Mouse (Mus musculus): ENCODE results near the gene Qrich2. TPM values are rescaled to one million over a fixed set of nuclear protein-coding genes. Genes with fewer than 3 reads are reported as not detected.

The Qrich2 gene
- polyA plus RNA-seq, 1 experiment: not detected

DNA sequence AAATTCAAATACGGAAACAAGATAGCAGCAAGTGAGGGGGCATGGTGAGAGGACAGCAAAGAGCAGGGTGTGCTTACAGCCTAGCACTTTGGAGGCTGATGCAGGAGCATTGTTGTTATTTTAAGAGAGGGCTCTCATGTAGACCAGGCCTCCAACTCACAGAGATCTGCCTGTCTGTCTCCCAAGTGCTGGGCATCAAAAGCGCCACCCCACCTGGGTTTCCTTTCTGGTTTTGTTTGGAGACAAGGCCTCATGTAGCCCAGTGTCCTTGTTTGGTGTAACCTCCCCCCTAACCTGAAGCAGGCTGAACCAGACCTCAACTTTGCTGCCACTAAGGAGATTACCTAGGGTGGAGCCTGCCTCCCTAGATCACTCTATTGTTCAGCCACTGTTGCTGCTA, 43.5 kb downstream of the Qrich2 start:
- TF ChIP-seq POLR2A (IDR thresholded peaks at IDR 0.05; ENCODE audit: insufficient read depth, low read depth, low read length): no peak
- no peak for TF ChIP-seq CTCF (IDR thresholded peaks at IDR 0.05; ENCODE audit: insufficient read depth, low read depth, low read length)
- 92% methylated on average over 2 of the region's 2 CpGs for WGBS
- H3K4me3 ChIP-seq (ENCODE audit: insufficient read depth, low read depth, low read length): no peak overlapping the region

DNA sequence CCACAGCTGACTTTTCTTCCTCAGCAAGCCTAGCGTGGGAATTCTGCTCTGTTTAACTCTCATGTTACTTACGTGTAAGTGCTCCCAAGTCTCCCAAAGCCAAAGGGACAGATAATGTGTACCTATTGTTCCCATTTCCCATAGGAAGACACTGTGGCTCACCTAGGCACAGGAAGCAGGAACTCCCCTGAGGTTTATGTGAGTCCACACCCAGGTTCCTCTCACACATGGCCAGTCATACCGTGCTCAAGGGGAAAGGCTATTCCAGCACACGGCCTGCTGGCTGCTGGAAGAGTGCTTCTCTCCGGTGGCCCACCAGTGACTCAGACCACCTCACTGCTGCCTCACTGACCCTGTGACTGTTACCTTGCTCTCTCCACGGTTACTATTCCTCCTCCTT, 44.9 kb downstream of the Qrich2 start:
- H3K4me3 ChIP-seq (ENCODE audit: insufficient read depth, low read depth, low read length): no peak overlapping the region
- no peak for TF ChIP-seq CTCF (IDR thresholded peaks at IDR 0.05; ENCODE audit: insufficient read depth, low read depth, low read length)
- no peak for TF ChIP-seq POLR2A (IDR thresholded peaks at IDR 0.05; ENCODE audit: insufficient read depth, low read depth, low read length)
- 84% methylated on average over 6 of the region's 6 CpGs for WGBS
- no peak overlapping the region for H3K27ac ChIP-seq (ENCODE audit: insufficient read depth, low read depth, low read length)
- peaks cover 5% of the 10 kb centered on the region; the same call in 1 of the 2 replicates for H3K4me1 ChIP-seq (ENCODE audit: control insufficient read depth, insufficient read depth, low read length)

More for the DNA sequence above, 43.5 kb downstream of the Qrich2 start:
- Histone ChIP-seq H3K4me1 (ENCODE audit: control insufficient read depth, insufficient read depth, low read length) (peaks cover 3% of the 10 kb centered on the region; the same call in 1 of the 2 replicates), H3K27ac (ENCODE audit: insufficient read depth, low read depth, low read length) (no peak overlapping the region)

DNA sequence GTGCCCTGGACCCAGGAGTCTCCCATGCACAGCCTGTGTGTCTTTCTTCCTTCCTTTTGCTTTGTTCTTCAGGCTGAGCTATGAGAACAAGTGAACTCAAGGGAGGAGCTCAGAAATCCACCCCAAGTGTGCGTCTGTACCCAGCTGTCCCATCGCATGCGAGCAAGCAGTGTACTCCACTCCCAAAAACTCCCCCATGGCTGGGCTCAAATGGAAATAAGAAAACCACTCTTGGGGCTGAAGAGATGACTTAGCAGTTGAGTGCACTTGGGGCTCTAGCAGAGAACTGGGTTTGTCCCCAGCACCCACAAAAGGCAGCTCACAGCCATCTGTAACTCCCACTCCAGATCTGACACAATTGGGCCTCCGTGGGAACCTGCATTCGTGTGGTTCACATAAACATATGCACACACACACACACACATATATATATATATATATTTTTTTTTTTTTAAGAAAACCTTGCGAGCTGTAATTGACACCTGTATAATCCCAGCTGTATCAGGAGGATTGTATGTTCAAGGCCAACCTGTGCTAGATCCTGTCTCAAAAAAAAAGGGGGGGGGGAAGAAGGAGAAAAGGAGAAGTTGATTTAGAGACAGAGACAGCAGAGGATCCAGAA, 47.1 kb downstream of the Qrich2 start:
- TF ChIP-seq CTCF (IDR thresholded peaks at IDR 0.05; ENCODE audit: insufficient read depth, low read depth, low read length) (no peak), POLR2A (IDR thresholded peaks at IDR 0.05; ENCODE audit: insufficient read depth, low read depth, low read length) (no peak)
- WGBS: 75% methylated on average over 6 of the region's 6 CpGs
- H3K4me3 ChIP-seq (ENCODE audit: insufficient read depth, low read depth, low read length): no peak overlapping the region
- no peak overlapping the region for H3K27ac ChIP-seq (ENCODE audit: insufficient read depth, low read depth, low read length)
- H3K4me1 ChIP-seq (ENCODE audit: control insufficient read depth, insufficient read depth, low read length): peaks cover 9% of the 10 kb centered on the region; the same call in 1 of the 2 replicates

DNA sequence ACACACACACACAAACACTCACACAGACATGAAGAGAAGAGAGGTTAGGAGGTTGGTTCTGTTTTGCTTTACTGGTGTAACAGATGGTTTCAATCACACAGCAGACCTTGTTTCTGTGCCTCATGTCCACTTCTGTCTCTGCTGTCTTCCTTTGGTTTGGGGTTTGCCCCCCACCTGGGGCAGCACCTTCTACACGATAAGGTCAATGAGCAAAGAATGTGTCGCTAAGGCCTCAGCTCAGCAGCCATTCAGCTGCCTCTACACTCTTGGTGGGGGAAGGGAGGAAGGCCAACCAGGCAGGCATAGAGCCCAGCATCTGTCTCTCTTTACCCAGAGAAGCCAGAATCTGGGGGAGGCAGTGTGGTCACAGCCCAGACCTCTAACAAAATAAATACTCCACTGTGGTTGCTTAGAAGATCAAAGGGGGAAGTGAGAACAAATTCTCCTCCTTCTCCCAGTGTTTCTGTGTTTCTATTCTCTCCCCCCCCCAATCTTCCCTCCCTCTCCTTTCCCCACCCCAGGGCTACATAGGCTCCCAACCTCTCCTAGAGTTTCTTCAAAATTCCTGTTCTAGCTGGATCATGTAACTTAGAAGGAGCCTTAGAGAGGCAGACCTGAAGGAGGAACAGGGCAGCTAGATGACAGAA, 47.7 kb downstream of the Qrich2 start:
- 38% methylated on average over 2 of the region's 2 CpGs for WGBS
- Histone ChIP-seq H3K4me1 (ENCODE audit: control insufficient read depth, insufficient read depth, low read length) (peaks cover 10% of the 10 kb centered on the region), H3K4me3 (ENCODE audit: insufficient read depth, low read depth, low read length) (no peak overlapping the region), H3K27ac (ENCODE audit: insufficient read depth, low read depth, low read length) (no peak overlapping the region)
- no peak for TF ChIP-seq POLR2A (IDR thresholded peaks at IDR 0.05; ENCODE audit: insufficient read depth, low read depth, low read length)
- no peak for TF ChIP-seq CTCF (IDR thresholded peaks at IDR 0.05; ENCODE audit: insufficient read depth, low read depth, low read length)

DNA sequence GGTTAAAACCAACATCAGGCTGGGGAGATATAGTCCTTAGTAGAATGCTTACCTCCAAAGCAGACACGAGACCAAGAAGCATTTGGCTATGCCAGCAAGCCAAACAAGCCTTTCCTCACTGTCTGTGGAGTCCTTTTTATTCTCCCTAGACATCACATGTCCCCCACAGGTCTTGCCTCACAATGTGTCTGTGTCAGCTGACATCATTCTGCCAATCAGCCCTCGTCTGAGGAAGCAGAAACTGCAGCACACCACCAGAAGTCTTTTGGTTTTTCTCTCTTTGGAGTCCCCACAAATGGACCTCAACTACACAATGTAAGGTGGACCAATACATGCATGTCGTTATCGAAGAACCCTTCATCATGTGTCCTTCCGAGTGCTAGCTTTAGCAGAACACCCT, 49.0 kb downstream of the Qrich2 start:
- H3K4me1 ChIP-seq (ENCODE audit: control insufficient read depth, insufficient read depth, low read length): peaks cover 13% of the 10 kb centered on the region
- no peak overlapping the region for H3K4me3 ChIP-seq (ENCODE audit: insufficient read depth, low read depth, low read length)
- no peak overlapping the region for H3K27ac ChIP-seq (ENCODE audit: insufficient read depth, low read depth, low read length)
- TF ChIP-seq POLR2A (IDR thresholded peaks at IDR 0.05; ENCODE audit: insufficient read depth, low read depth, low read length) (no peak), CTCF (IDR thresholded peaks at IDR 0.05; ENCODE audit: insufficient read depth, low read depth, low read length) (no peak)
- 93% methylated on average over 5 of the region's 5 CpGs for WGBS

DNA sequence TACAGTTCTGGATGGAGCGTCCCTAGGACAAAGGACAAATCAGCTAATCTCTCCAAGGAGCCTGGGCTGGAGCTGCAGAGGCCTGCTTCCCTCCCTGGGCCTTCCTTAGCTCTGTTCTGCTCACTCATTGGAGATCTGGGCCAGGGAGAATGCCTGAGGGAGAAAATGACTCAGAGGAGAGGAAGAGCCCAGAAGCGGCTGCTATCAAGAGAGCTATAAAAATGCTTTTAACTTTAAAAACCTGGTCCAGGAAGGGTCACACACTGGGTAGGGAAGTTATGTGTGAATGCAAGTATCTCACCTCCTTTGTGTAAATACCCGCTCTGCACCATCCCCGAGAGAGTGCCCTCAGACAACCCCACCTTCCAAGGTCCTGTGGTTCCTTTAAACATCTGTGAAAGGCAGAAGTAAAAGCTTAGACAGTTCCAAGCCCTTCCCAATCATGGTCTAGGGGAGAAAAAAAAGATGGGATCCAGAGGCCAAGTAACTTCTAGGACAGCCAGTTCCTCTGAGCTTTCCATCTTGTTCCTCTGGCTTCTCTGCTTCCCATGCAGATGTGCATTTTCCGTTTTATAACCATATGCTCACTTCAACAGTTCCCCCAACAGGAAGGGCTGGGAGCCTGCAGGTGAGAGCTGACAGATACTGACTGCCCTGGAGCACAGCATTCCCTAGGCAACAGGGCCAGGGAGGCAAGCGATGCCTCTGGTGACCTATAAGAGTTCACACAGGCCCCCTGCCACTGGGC, 49.7 kb downstream of the Qrich2 start:
- no peak overlapping the region for H3K4me3 ChIP-seq (ENCODE audit: insufficient read depth, low read depth, low read length)
- peaks cover 13% of the 10 kb centered on the region for H3K4me1 ChIP-seq (ENCODE audit: control insufficient read depth, insufficient read depth, low read length)
- H3K27ac ChIP-seq (ENCODE audit: insufficient read depth, low read depth, low read length): no peak overlapping the region
- WGBS: 75% methylated on average over 6 of the region's 6 CpGs
- TF ChIP-seq POLR2A (IDR thresholded peaks at IDR 0.05; ENCODE audit: insufficient read depth, low read depth, low read length) (no peak), CTCF (IDR thresholded peaks at IDR 0.05; ENCODE audit: insufficient read depth, low read depth, low read length) (no peak)

DNA sequence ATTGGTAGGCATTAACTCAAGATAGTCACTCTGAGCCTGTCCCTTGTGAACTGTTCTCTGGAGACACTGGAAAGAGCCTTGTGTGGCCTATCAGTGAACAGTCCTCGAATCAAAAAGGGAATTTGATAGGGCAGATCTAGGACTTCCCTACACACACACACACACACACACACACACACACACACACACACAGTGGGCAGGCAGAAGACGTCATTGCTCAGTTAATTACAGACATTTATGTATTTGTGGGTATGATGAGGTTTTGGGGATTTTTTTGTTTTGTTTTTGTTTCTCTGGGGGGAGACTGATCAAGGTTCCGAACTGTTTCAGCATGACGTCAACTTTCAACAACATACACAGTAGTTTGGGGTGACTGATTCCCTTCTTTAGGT, 52.4 kb downstream of the Qrich2 start:
- WGBS: 41% methylated on average over 4 of the region's 4 CpGs
- no peak for TF ChIP-seq CTCF (IDR thresholded peaks at IDR 0.05; ENCODE audit: insufficient read depth, low read depth, low read length)
- TF ChIP-seq POLR2A (IDR thresholded peaks at IDR 0.05; ENCODE audit: insufficient read depth, low read depth, low read length): no peak
- peak overlapping the region; percentile 92 for H3K4me3 ChIP-seq (ENCODE audit: insufficient read depth, low read depth, low read length)
- H3K27ac ChIP-seq (ENCODE audit: insufficient read depth, low read depth, low read length): peak overlapping the region; percentile 98
- peaks cover 13% of the 10 kb centered on the region for H3K4me1 ChIP-seq (ENCODE audit: control insufficient read depth, insufficient read depth, low read length)

DNA sequence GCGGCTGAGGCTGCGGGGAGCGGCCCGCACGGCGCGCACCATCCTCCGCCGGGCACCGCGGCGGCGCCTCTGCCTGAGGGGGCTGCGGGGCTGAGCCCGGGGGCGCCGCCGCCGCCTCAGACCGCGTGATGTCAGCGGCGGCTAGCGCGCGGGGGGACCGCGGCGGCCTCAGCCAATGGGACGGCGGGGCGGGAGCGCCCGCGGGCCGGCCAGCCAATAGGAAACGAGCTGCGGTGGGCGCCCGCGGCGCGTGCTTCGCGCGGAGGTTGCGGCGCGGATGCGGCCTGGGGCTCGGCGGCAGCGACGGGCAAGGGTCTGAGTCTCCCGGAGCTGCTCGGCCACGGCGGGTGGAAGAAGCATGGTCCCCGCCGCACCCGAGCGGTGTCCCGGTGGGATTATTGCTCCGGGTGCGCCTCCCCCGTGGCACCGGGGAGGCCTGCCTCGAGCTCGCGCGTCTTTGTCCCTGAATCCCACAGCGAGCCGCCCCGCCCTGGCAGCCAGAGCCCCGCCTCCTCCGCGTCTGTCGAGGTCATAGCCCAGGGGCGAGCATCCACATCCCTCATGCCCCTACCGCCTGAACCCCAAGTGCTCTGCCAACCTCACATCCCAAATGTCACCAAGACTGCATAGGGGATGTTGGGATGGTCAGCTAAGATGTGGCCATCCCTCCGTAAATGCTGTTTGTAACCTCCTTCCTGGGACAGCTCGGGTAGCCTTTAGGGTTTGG, 53.0 kb downstream of the Qrich2 start, which contains the start of gene Rnf157:
TSS of gene Rnf157 (minus strand) at position 129 of the 727 bp plus-strand sequence.
- TF ChIP-seq CTCF (IDR thresholded peaks at IDR 0.05; ENCODE audit: insufficient read depth, low read depth, low read length) (no peak), POLR2A (IDR thresholded peaks at IDR 0.05; ENCODE audit: insufficient read depth, low read depth, low read length) (peak; percentile 91)
- peaks cover 10% of the 10 kb centered on the region for H3K4me1 ChIP-seq (ENCODE audit: control insufficient read depth, insufficient read depth, low read length)
- WGBS: under 1% methylated on average over 81 of the region's 82 CpGs
- H3K4me3 ChIP-seq (ENCODE audit: insufficient read depth, low read depth, low read length): peak within 1 kb of the TSS; percentile 92
- peak within 1 kb of the TSS; percentile 98 for H3K27ac ChIP-seq (ENCODE audit: insufficient read depth, low read depth, low read length)

Data from olfactory bulb, adult 2 months (tissue).